Mouse (Mus musculus) limb, embryonic 11.5 days (tissue): Measurements from ENCODE around the gene Mapkapk2. TPM values are rescaled to one million over a fixed set of nuclear protein-coding genes. Genes with fewer than 3 reads are reported as not detected.

ENCODE experiments used
- ATAC-seq: fragments of 200-750 bp; cut with Nextera tagmentation; 2 replicates; pipeline ENCODE4 v1.8.0; 2017; ENCODE audit warnings: low read depth; ENCODE audit not compliant: insufficient number of reproducible peaks, low FRiP score, low TSS enrichment
- DNase-seq: peaks from one replicate; pipeline ENCODE4 v3.0.0-alpha.2; 2015; ENCODE audit warnings: low spot score
- H3K27ac ChIP-seq: fragments of 300-500 bp; sonication (generic); replicated peaks from 2 replicates; pipeline ENCODE4 v1.5.1; 2014; ENCODE audit warnings: low read depth, mild to moderate bottlenecking, low read length
- H3K27me3 ChIP-seq: fragments of 300-500 bp; sonication (generic); 2 replicates; pipeline ENCODE4 v1.6.1; 2014; ENCODE audit warnings: mild to moderate bottlenecking, low read length, mixed read lengths; ENCODE audit not compliant: control insufficient read depth, insufficient read depth
- H3K36me3 ChIP-seq: fragments of 300-500 bp; sonication (generic); 2 replicates; pipeline ENCODE4 v1.6.1; 2014; ENCODE audit warnings: mild to moderate bottlenecking, low read length, moderate library complexity, mixed read lengths; ENCODE audit not compliant: control insufficient read depth, insufficient read depth
- H3K4me1 ChIP-seq: fragments of 300-500 bp; sonication (generic); 2 replicates; pipeline ENCODE4 v1.6.1; 2014; ENCODE audit warnings: low read length, mixed read lengths; ENCODE audit not compliant: control insufficient read depth, insufficient read depth
- H3K4me2 ChIP-seq: fragments of 300-500 bp; sonication (generic); 2 replicates; pipeline ENCODE4 v1.6.1; 2014; ENCODE audit warnings: low read depth, mild to moderate bottlenecking, moderate library complexity; ENCODE audit not compliant: severe bottlenecking
- H3K4me3 ChIP-seq: fragments of 300-500 bp; sonication (generic); 2 replicates; pipeline ENCODE4 v1.5.1; 2014; ENCODE audit warnings: low read depth, low read length
- H3K9ac ChIP-seq: fragments of 300-500 bp; sonication (generic); 2 replicates; pipeline ENCODE4 v1.6.1; 2014; ENCODE audit warnings: mild to moderate bottlenecking, low read length
- H3K9me3 ChIP-seq: fragments of 300-500 bp; sonication (generic); 2 replicates; pipeline ENCODE4 v1.6.1; 2016; ENCODE audit warnings: low read length; ENCODE audit not compliant: control insufficient read depth
- WGBS: fragments of 180-500 bp; shearing (Covaris S2); extraction: QIAGEN DNeasy Blood & Tissue Kit; methylation state at CpG from one replicate; pipeline ENCODE4 v1.1.7; 2014; 5-methylcytosine and 5-hydroxymethylcytosine counted together
- polyA plus RNA-seq: library from polyadenylated mRNA; unstranded; fragments of >200 nt; fragmentation: Nextera tagmentation; extraction: Ambion mirVana; gene quantifications from 2 replicates; pipeline ENCODE4 v1.2.1, GENCODE M21; 2014

Gene Mapkapk2
- polyA plus RNA-seq, 1 experiment from 2014 or later, result 47.6 TPM

DNA sequence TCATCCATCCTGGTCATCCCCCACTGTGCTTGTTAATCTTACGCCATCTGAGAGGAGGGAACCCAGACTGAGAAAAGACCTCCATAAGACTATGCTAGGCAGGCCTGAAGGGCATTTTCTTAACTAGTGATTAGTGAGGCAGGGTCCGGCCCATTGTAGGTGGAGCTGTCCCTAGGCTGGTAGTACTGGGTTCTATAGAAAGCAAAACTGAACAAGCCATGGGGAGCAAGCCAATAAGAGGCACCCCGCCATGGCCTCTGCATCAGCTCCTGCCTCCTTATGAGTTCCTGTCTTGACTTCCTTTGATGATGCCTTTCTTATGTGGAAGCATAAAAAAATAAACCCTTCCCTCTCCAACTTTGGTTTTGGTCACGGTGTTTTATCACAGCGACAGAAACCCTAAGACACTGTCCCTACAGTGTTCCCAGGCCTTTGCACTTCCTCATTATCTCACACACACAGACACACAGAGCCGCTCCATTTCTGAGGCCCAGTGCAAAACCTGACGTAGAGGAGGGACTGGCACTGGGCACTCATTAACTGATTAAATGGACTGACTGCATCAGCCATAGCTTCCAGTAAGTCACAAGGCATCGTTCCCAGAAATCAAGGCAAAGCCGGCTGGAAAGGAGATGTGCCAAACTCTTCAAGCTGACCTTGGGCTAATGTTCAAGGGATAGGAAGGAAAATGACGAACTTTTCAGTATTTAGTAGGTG lies 29.5 kb downstream of the Mapkapk2 start:
- ATAC-seq (no peak), DNase-seq (no peak)
- Histone ChIP-seq H3K36me3 (no peaks in the 10 kb centered on the region), H3K9ac (no peak overlapping the region), H3K9me3 (no peaks in the 10 kb centered on the region), H3K4me2 (no peak overlapping the region), H3K4me3 (no peak overlapping the region), H3K27me3 (no peaks in the 10 kb centered on the region), H3K4me1 (peaks cover 10% of the 10 kb centered on the region; the same call in 1 of the 2 replicates), H3K27ac (no peak overlapping the region)
- 90% methylated on average over 10 of the region's 10 CpGs for WGBS

DNA sequence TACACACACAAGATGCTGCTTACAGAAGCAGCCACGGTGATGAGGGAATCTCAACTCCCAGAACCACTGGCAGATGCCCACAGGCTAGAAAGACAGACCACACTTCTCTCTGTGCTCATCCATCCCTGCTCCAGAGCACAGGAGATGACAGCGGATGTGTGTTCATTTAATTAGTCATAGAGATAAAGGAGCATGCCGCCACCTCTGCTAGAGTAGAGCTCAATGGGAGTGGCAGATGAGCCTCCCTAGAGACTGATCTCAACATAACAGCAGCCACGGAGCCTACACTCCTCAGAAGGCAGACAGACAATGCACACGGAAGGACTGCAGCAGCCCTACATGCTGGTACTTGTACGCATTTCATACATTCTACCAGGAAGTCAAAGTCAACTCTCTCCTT lies 33.4 kb downstream of the Mapkapk2 start:
- ATAC-seq, result no peak
- H3K9me3 ChIP-seq, result no peaks in the 10 kb centered on the region
- H3K27ac ChIP-seq, result no peak overlapping the region
- H3K27me3 ChIP-seq, result no peaks in the 10 kb centered on the region
- H3K4me3 ChIP-seq, result no peak overlapping the region
- no peak for DNase-seq
- peaks cover 10% of the 10 kb centered on the region for H3K4me1 ChIP-seq
- 77% methylated on average over 6 of the region's 6 CpGs for WGBS
- no peak overlapping the region for H3K9ac ChIP-seq
- no peaks in the 10 kb centered on the region; the same call in 1 of the 2 replicates for H3K36me3 ChIP-seq
- H3K4me2 ChIP-seq, result no peak overlapping the region

DNA sequence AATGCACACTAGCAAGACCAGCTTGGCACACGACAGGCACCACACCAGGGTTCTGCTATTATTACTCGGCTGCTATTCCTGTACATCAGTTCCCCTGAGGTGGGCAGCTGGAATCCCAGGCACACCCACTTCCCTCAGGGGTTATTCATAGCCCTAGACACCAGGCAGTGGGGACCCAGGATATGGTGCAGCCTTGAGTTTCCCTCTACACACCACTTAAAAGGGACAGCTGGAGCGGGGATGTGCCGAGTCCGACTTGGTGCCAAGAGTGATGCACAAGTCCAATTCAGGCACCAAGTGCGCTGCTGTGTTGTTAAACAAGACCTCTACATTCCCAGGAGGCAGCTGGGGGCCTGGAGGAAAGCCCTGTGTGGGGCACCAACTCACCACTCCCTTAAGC lies 34.8 kb downstream of the Mapkapk2 start:
- Histone ChIP-seq H3K27ac (no peak overlapping the region), H3K9me3 (no peaks in the 10 kb centered on the region), H3K4me2 (no peak overlapping the region), H3K36me3 (no peaks in the 10 kb centered on the region; the same call in none of the 2 replicates), H3K4me1 (peaks cover 10% of the 10 kb centered on the region), H3K4me3 (no peak overlapping the region), H3K9ac (no peak overlapping the region), H3K27me3 (no peaks in the 10 kb centered on the region)
- DNase-seq (no peak), ATAC-seq (no peak)
- 90% methylated on average over 6 of the region's 6 CpGs for WGBS

DNA sequence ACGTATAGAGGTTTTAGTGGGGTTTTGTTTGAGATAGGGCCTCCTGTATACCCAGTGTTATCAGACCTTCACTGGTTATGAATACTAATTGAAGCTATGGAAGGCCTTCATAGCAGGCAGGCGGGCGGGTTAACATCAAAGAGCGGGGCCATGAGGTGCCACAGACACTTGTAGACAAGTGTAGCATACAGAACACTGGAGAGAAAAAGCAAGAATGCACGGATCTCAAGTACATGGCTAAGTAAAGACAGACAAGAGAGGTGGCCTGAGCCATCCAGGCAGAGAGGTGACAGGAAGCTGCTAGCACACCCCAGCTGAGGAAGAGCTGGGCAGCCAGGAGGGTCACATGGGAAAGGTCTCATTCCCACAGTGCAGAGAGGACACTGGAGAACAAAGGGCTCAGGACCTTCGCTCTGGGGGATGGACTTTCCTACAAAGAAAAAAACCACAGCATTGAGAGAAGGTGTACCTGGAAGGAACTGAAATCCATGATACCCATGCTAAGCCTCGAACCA lies 35.8 kb downstream of the Mapkapk2 start:
- peaks cover 10% of the 10 kb centered on the region for H3K4me1 ChIP-seq
- H3K36me3 ChIP-seq, result peaks cover 3% of the 10 kb centered on the region
- H3K9ac ChIP-seq, result no peak overlapping the region
- DNase-seq, result no peak
- no peaks in the 10 kb centered on the region for H3K9me3 ChIP-seq
- no peak overlapping the region for H3K4me3 ChIP-seq
- no peak overlapping the region for H3K4me2 ChIP-seq
- no peaks in the 10 kb centered on the region for H3K27me3 ChIP-seq
- ATAC-seq, result no peak
- no peak overlapping the region for H3K27ac ChIP-seq
- 76% methylated on average over 7 of the region's 7 CpGs for WGBS

DNA sequence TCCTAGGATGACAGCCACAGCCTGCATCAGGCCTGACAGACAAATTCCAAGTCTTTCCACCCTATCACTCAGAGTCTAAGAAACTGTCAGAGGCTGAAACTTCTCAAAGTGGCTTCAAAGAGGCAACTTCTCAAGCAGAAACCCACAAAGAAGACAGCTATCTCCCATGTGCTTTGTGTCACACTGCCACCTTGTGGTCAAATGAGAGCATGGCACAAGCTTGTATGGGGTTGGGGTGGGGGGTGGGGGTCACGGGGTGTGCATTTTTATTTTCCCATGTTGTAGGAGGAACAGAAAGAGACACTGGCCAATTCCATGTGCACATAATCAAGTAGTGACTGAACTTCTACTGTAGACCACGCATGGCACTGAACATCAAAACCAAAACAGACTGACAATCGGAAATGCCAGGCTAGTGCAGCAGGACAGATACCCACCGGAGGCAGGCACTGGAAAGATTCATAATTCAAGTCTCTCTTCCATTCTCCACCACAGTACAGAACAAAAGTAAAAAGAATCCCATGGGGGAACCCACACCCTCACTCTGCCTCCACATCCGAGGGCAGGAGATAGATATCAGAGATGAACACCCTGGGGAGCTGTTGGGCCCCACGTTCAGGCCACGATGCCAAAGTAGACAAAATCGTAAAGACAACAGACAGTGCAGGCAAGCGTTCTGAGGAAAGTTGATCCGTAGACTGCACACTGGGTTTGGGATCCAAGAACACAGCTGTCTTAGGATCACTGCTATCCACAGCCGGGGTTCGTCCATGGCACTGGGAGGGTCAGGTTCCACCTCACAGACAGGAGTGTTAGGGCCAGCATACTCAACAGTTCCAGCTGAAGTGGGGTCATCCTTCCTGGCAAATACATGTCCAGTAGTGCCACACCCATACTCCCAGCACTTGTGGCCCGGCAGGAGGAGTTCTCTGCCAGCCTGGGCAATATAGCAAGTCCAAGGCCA lies 37.1 kb downstream of the Mapkapk2 start:
- H3K27me3 ChIP-seq, result no peaks in the 10 kb centered on the region
- H3K27ac ChIP-seq, result no peak overlapping the region
- H3K4me3 ChIP-seq, result no peak overlapping the region
- ATAC-seq, result peak; percentile 40; the same call in 1 of the 2 replicates
- H3K4me2 ChIP-seq, result no peak overlapping the region
- H3K9me3 ChIP-seq, result no peaks in the 10 kb centered on the region
- peak; percentile 54 for DNase-seq
- H3K9ac ChIP-seq, result no peak overlapping the region
- H3K4me1 ChIP-seq, result peaks cover 10% of the 10 kb centered on the region
- peaks cover 4% of the 10 kb centered on the region for H3K36me3 ChIP-seq
- WGBS, result 79% methylated on average over 13 of the region's 13 CpGs

DNA sequence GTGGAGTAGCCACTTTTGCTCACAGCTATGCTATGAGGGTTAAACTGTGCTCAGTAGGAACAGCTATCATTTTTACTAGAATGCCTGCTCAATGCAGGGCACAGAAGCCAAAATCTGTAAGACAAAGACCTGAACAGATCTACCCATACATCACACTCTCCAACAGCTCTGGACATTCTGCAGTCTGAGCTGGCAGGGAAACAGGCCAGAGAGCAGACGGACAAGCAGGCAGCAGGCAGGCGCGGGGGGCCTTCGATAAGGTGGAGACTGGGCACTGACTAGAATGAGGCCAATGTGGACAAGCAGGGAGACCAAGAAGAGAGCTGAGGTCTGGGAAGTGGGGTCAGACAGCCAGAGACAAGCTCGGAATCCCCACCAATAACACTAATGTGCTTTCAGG lies 37.8 kb downstream of the Mapkapk2 start:
- H3K9ac ChIP-seq, result no peak overlapping the region
- peaks cover 5% of the 10 kb centered on the region for H3K36me3 ChIP-seq
- DNase-seq (no peak), ATAC-seq (no peak)
- H3K9me3 ChIP-seq, result no peaks in the 10 kb centered on the region
- peaks cover 10% of the 10 kb centered on the region for H3K4me1 ChIP-seq
- 86% methylated on average over 5 of the region's 5 CpGs for WGBS
- no peak overlapping the region for H3K27ac ChIP-seq
- no peak overlapping the region for H3K4me3 ChIP-seq
- H3K4me2 ChIP-seq, result no peak overlapping the region
- H3K27me3 ChIP-seq, result no peaks in the 10 kb centered on the region

DNA sequence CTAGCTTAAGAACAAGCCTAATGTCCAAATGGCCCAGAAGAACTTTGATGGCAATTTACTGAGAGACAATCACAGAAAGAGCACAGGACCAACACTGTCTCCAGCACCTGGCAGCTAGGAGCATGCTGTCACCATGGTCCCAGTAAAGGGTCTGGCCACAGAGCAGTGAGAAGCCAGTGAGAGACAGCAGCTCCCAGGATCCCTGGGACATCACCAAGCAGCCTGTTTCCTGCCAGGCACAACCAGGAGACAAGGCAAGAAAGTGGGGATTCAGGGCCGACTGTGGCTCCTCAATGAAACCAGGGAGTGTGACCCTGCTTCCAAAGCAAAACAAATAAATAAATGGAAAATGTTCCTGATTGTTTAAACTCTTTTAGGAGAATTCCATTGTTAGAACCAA lies 38.2 kb downstream of the Mapkapk2 start:
- no peaks in the 10 kb centered on the region for H3K27me3 ChIP-seq
- peaks cover 10% of the 10 kb centered on the region for H3K4me1 ChIP-seq
- H3K27ac ChIP-seq, result no peak overlapping the region
- no peak overlapping the region for H3K9ac ChIP-seq
- no peaks in the 10 kb centered on the region for H3K9me3 ChIP-seq
- WGBS, result 68% methylated on average over 1 of the region's 1 CpGs
- H3K36me3 ChIP-seq, result peaks cover 7% of the 10 kb centered on the region
- DNase-seq (no peak), ATAC-seq (no peak)
- H3K4me3 ChIP-seq, result no peak overlapping the region
- no peak overlapping the region for H3K4me2 ChIP-seq

DNA sequence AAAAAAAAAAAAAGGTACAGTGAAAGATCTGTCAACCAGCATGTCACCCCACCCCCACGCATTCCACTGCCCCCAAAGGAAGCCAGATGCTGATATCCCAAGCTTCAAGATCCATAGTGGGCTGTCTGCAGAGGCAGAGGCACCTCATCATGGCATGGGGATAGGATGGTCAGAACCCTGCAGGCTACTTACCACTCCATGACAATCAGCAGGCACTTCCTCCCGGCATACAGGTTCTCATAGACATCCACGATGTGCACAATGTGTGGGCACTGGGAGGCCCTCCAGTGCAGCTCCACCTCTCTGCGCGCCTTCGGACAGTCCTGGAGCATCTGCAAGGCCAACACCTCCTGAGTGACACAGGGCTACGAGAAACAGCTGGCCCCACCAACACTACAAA lies 39.2 kb downstream of the Mapkapk2 start:
- peaks cover 7% of the 10 kb centered on the region for H3K4me1 ChIP-seq
- no peak for ATAC-seq
- 69% methylated on average over 7 of the region's 7 CpGs for WGBS

More for the DNA sequence above, 39.2 kb downstream of the Mapkapk2 start:
- H3K27ac ChIP-seq, result no peak overlapping the region
- H3K4me3 ChIP-seq, result no peak overlapping the region
- no peaks in the 10 kb centered on the region for H3K9me3 ChIP-seq
- peaks cover 9% of the 10 kb centered on the region for H3K36me3 ChIP-seq
- no peaks in the 10 kb centered on the region for H3K27me3 ChIP-seq
- no peak for DNase-seq
- no peak overlapping the region for H3K9ac ChIP-seq
- H3K4me2 ChIP-seq, result no peak overlapping the region
